Mouse (Mus musculus) C2C12 (cell line): ENCODE measurements around the gene 4933402D24Rik.

Source experiments
- CEBPB ChIP-seq: IDR thresholded peaks from one replicate; pipeline ENCODE4 v1.6.1; 2011; ENCODE audit warnings: low read depth, mild to moderate bottlenecking, control low read depth, moderate library complexity
- CTCF ChIP-seq: IDR thresholded peaks from one replicate; pipeline ENCODE4 v1.5.1; 2011; ENCODE audit not compliant: control insufficient read depth, insufficient read depth, insufficient read length
- MAX ChIP-seq: IDR thresholded peaks from one replicate; pipeline ENCODE4 v1.6.1; 2011; ENCODE audit warnings: mild to moderate bottlenecking, control low read depth
- MYOD1 ChIP-seq: IDR thresholded peaks from one replicate; pipeline ENCODE4 v1.6.1; 2011; ENCODE audit warnings: low read depth; ENCODE audit not compliant: control insufficient read depth, insufficient read length
- MYOG ChIP-seq: IDR thresholded peaks from one replicate; pipeline ENCODE4 v1.6.1; 2011; ENCODE audit not compliant: control insufficient read depth, insufficient read length; ENCODE audit errors: extremely low read depth

DNA sequence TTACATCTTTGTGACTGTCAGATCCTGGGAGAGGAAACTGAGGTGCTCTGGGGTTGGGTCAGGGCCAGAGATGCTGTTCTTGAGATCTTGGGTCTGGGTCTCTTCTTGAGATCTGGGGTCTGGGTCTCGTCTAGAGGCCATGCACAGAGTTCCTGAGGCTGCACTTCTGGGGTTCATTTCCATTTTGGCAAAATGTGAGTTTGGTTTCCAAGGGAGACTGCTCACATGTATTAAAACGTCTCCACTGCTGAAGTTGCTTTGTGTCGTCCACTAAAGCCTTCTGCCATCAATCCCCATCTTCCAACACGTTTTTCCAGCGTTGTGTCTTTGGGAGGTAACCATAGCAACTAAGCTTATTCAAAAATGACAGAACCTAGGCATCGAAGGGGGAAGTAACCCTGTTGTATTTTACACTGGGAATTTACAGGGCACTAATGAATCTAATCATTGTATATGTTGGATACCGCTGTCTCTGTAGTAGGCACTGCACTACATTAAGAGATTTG, 5.1 kb downstream of the 4933402D24Rik start:
- no peak for TF ChIP-seq MAX
- no peak for TF ChIP-seq CTCF
- TF ChIP-seq MYOG, result no peak
- no peak for TF ChIP-seq CEBPB
- no peak for TF ChIP-seq MYOD1
